Mouse (Mus musculus): ENCODE measurements at regions not wholly inside any gene's neighbourhood (a gene's known extent, or its start where the extent isn't known, plus 50 kb on each side); places are given as distances from the start of the nearest gene placed in this dataset.

- TF ChIP-seq EP300 (IDR thresholded peaks at IDR 0.05; ENCODE audit: low read depth) (no peak), CTCF (IDR thresholded peaks at IDR 0.05; ENCODE audit: low read depth) (no peak)
These were observed 94.3 kb upstream of the Supt20 start for GRCm38 (mm10) chr3:54598296-54598695.

Data from liver, embryonic 14.5 days (tissue).